Mouse (Mus musculus): ENCODE results near the gene Gm10722. TPM values are rescaled to one million over a fixed set of nuclear protein-coding genes. Genes with fewer than 3 reads are reported as not detected.
"Not testable (repeated sequence)": the region's sequence is repeated elsewhere in the genome, so short reads cannot be mapped to it uniquely, and the experiment has no call there.

The Gm10722 gene
- polyA plus RNA-seq, 1 experiment, result not detected

- H3K27ac ChIP-seq (replicated peaks; ENCODE audit: low read depth, low read length); H3K4me3 ChIP-seq (ENCODE audit: insufficient read depth, low read depth, low read length); H3K4me1 ChIP-seq (ENCODE audit: control insufficient read depth, insufficient read depth, insufficient read length, low read length): not testable (repeated sequence)
These were observed 19.4 kb downstream of the Gm10722 start for GRCm38 (mm10) chr9:3019835-3020727.

- H3K27ac ChIP-seq (replicated peaks; ENCODE audit: low read depth, low read length); H3K4me3 ChIP-seq (ENCODE audit: insufficient read depth, low read depth, low read length); H3K4me1 ChIP-seq (ENCODE audit: control insufficient read depth, insufficient read depth, insufficient read length, low read length): not testable (repeated sequence)
These were observed 21.7 kb downstream of the Gm10722 start for GRCm38 (mm10) chr9:3022316-3023008.

DNA sequence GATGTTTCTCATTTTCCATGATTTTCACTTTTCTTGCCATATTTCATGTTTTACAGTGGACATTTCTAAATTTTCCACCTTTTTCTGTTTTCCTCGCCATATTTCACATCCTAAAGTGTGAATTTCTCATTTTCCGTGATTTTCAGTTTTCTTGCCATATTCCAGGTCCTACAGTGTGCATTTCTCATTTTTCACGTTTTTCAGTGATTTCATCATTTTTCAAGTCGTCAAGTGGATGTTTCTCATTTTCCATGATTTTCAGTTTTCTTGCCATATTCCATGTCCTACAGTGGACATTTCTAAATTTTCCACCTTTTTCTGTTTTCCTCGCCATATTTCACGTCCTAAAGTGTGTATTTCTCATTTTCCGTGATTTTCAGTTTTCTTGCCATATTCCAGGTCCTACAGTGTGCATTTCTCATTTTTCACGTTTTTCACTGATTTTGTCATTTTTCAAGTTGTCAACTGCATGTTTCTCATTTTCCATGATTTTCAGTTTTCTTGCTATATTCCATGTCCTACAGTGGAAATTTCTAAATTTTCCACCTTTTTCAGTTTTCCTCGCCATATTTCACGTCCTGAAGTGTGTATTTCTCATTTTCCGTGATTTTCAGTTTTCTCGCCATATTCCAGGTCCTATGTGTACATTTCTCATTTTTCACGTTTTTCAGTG is 22.7 kb downstream of the Gm10722 start, which contains the start of gene Gm10718:
TSS of gene Gm10718 (plus strand) at position 236 of the 673 bp plus-strand sequence.
- not testable (repeated sequence) for H3K4me1 ChIP-seq (ENCODE audit: control insufficient read depth, insufficient read depth, insufficient read length, low read length); H3K4me3 ChIP-seq (ENCODE audit: insufficient read depth, low read depth, low read length); H3K27ac ChIP-seq (replicated peaks; ENCODE audit: low read depth, low read length)

DNA sequence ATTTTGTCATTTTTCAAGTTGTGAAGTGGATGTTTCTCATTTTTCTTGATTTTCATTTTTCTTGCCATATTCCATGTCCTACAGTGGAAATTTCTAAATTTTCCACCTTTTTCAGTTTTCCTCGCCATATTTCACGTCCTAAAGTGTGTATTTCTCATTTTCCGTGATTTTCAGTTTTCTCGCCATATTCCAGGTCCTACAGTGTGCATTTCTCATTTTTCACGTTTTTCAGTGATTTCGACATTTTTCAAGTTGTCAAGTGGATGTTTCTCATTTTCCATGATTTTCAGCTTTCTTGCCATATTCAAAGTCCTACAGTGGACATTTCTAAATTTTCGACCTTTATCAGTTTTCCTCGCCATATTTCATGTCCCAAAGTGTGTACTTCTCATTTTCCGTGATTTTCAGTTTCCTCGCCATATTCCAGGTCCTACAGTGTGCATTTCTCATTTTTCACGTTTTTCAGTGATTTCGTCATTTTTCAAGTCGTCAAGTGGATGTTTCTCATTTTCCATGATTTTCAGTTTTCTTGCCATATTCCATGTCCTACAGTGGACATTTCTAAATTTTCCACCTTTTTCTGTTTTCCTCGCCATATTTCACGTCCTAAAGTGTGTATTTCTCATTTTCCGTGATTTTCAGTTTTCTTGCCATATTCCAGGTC is 23.4 kb downstream of the Gm10722 start:
- not testable (repeated sequence) for H3K27ac ChIP-seq (replicated peaks; ENCODE audit: low read depth, low read length); H3K4me1 ChIP-seq (ENCODE audit: control insufficient read depth, insufficient read depth, insufficient read length, low read length); H3K4me3 ChIP-seq (ENCODE audit: insufficient read depth, low read depth, low read length)

- not testable (repeated sequence) for H3K27ac ChIP-seq (replicated peaks; ENCODE audit: low read depth, low read length); H3K4me3 ChIP-seq (ENCODE audit: insufficient read depth, low read depth, low read length); H3K4me1 ChIP-seq (ENCODE audit: control insufficient read depth, insufficient read depth, insufficient read length, low read length)
These were observed 24.3 kb downstream of the Gm10722 start, which contains the start of gene Gm10717 for GRCm38 (mm10) chr9:3024912-3025467. TSS of gene Gm10717 (plus strand) at chr9:3025417.

DNA sequence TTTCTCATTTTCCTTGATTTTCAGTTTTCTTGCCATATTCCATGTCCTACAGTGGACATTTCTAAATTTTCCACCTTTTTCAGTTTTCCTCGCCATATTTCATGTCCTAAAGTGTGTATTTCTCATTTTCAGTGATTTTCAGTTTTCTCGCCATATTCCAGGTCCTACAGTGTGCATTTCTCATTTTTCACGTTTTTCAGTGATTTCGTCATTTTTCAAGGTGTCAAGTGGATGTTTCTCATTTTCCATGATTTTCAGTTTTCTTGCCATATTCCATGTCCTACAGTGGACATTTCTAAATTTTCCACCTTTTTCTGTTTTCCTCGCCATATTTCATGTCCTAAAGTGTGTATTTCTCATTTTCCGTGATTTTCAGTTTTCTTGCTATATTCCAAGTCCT is 24.9 kb downstream of the Gm10722 start:
- not testable (repeated sequence) for H3K4me1 ChIP-seq (ENCODE audit: control insufficient read depth, insufficient read depth, insufficient read length, low read length); H3K27ac ChIP-seq (replicated peaks; ENCODE audit: low read depth, low read length); H3K4me3 ChIP-seq (ENCODE audit: insufficient read depth, low read depth, low read length)

DNA sequence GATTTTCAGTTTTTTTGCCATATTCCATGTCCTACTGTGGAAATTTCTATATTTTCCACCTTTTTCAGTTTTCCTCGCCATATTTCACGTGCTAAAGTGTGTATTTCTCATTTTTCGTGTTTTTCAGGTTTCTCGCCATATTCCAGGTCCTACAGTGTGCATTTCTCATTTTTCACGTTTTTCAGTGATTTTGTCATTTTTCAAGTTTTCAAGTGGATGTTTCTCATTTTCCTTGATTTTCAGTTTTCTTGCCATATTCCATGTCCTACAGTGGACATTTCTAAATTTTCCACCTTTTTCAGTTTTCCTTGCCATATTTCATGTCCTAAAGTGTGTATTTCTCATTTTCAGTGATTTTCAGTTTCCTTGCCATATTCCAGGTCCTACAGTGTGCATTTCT is 25.4 kb downstream of the Gm10722 start:
- not testable (repeated sequence) for H3K4me3 ChIP-seq (ENCODE audit: insufficient read depth, low read depth, low read length); H3K27ac ChIP-seq (replicated peaks; ENCODE audit: low read depth, low read length)

GRCm38 (mm10) chr9:3026741-3027140 is 26.0 kb downstream of the Gm10722 start:
- not testable (repeated sequence) for H3K4me1 ChIP-seq (ENCODE audit: control insufficient read depth, insufficient read depth, insufficient read length, low read length); H3K4me3 ChIP-seq (ENCODE audit: insufficient read depth, low read depth, low read length); H3K27ac ChIP-seq (replicated peaks; ENCODE audit: low read depth, low read length)

More for the DNA sequence above, 25.4 kb downstream of the Gm10722 start:
- not testable (repeated sequence) for H3K4me1 ChIP-seq (ENCODE audit: control insufficient read depth, insufficient read depth, insufficient read length, low read length)

DNA sequence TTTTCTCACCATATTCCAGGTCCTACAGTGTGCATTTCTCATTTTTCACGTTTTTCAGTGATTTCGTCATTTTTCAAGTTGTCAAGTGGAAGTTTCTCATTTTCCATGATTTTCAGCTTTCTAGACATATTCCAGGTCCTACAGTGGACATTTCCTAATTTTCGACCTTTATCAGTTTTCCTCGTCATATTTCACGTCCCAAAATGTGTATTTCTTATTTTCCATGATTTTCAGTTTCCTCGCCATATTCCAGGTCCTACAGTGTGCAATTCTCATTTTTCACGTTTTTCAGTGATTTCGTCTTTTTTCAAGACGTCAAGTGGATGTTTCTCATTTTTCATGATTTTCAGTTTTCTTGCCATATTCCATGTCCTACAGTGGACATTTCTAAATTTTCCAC is 26.5 kb downstream of the Gm10722 start:
- not testable (repeated sequence) for H3K4me3 ChIP-seq (ENCODE audit: insufficient read depth, low read depth, low read length); H3K4me1 ChIP-seq (ENCODE audit: control insufficient read depth, insufficient read depth, insufficient read length, low read length); H3K27ac ChIP-seq (replicated peaks; ENCODE audit: low read depth, low read length)

- not testable (repeated sequence) for H3K4me3 ChIP-seq (ENCODE audit: insufficient read depth, low read depth, low read length); H3K4me1 ChIP-seq (ENCODE audit: control insufficient read depth, insufficient read depth, insufficient read length, low read length); H3K27ac ChIP-seq (replicated peaks; ENCODE audit: low read depth, low read length)
These were observed 28.7 kb downstream of the Gm10722 start for GRCm38 (mm10) chr9:3029276-3030000.

DNA sequence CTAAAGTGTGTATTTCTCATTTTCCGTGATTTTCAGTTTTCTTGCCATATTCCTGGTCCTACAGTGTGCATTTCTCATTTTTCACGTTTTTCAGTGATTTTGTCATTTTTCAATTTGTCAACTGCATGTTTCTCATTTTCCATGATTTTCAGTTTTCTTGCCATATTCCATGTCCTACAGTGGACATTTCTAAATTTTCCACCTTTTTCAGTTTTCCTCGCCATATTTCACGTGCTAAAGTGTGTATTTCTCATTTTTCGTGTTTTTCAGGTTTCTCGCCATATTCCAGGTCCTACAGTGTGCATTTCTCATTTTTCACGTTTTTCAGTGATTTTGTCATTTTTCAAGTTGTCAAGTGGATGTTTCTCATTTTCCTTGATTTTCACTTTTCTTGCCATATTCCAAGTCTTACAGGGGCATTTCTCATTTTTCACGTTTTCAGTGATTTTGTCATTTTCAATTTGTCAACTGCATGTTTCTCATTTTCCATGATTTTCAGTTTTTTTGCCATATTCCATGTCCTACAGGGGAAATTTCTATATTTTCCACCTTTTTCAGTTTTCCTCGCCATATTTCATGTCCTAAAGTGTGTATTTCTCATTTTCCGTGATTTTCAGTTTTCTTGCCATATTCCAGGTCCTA is 30.1 kb downstream of the Gm10722 start:
- not testable (repeated sequence) for H3K4me3 ChIP-seq (ENCODE audit: insufficient read depth, low read depth, low read length); H3K4me1 ChIP-seq (ENCODE audit: control insufficient read depth, insufficient read depth, insufficient read length, low read length); H3K27ac ChIP-seq (replicated peaks; ENCODE audit: low read depth, low read length)

DNA sequence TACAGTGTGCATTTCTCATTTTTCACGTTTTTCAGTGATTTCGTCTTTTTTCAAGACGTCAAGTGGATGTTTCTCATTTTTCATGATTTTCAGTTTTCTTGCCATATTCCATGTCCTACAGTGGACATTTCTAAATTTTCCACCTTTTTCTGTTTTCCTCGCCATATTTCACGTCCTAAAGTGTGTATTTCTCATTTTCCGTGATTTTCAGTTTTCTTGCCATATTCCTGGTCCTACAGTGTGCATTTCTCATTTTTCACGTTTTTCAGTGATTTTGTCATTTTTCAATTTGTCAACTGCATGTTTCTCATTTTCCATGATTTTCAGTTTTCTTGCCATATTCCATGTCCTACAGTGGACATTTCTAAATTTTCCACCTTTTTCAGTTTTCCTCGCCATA is 33.6 kb downstream of the Gm10722 start, which contains the start of gene Gm17535:
TSS of gene Gm17535 (plus strand) at position 301 of the 400 bp plus-strand sequence.
- not testable (repeated sequence) for H3K27ac ChIP-seq (replicated peaks; ENCODE audit: low read depth, low read length); H3K4me1 ChIP-seq (ENCODE audit: control insufficient read depth, insufficient read depth, insufficient read length, low read length); H3K4me3 ChIP-seq (ENCODE audit: insufficient read depth, low read depth, low read length)

- not testable (repeated sequence) for H3K27ac ChIP-seq (replicated peaks; ENCODE audit: low read depth, low read length); H3K4me3 ChIP-seq (ENCODE audit: insufficient read depth, low read depth, low read length); H3K4me1 ChIP-seq (ENCODE audit: control insufficient read depth, insufficient read depth, insufficient read length, low read length)
These were observed 35.9 kb downstream of the Gm10722 start, which contains the start of gene Gm10715 for GRCm38 (mm10) chr9:3036577-3036976. TSS of gene Gm10715 (plus strand) at chr9:3036877.

GRCm38 (mm10) chr9:3038161-3038560 is 37.4 kb downstream of the Gm10722 start:
- H3K27ac ChIP-seq (replicated peaks; ENCODE audit: low read depth, low read length); H3K4me3 ChIP-seq (ENCODE audit: insufficient read depth, low read depth, low read length); H3K4me1 ChIP-seq (ENCODE audit: control insufficient read depth, insufficient read depth, insufficient read length, low read length): not testable (repeated sequence)
